Mouse (Mus musculus): Measurements from ENCODE around the gene H2afv.

The H2afv gene

GRCm38 (mm10) chr11:6468541-6468940 is 24.3 kb upstream of the H2afv start:
- 38% methylated on average over 2 of the region's 2 CpGs for WGBS

- WGBS: 18% methylated on average over 4 of the region's 4 CpGs
Measured at GRCm38 (mm10) chr11:6465122-6465521, 20.9 kb upstream of the H2afv start.

GRCm38 (mm10) chr11:6463159-6463837 is 19.1 kb upstream of the H2afv start:
- WGBS: 92% methylated on average over 6 of the region's 6 CpGs

GRCm38 (mm10) chr11:6456083-6456482 is 11.8 kb upstream of the H2afv start:
- 69% methylated on average over 6 of the region's 6 CpGs for WGBS

- 93% methylated on average over 5 of the region's 5 CpGs for WGBS
Measured at GRCm38 (mm10) chr11:6448155-6448554, 3.9 kb upstream of the H2afv start.

GRCm38 (mm10) chr11:6447493-6447892 is 3.2 kb upstream of the H2afv start:
- 83% methylated on average over 4 of the region's 4 CpGs for WGBS

- WGBS: 93% methylated on average over 7 of the region's 7 CpGs
Measured at GRCm38 (mm10) chr11:6445951-6446350, 1.7 kb upstream of the H2afv start.

- WGBS: 73% methylated on average over 4 of the region's 4 CpGs
Measured at GRCm38 (mm10) chr11:6445441-6445840, 1.2 kb upstream of the H2afv start.

- under 1% methylated on average over 10 of the region's 10 CpGs for WGBS
Measured at GRCm38 (mm10) chr11:6443727-6444076, 541 bp downstream of the H2afv start.

- WGBS: 38% methylated on average over 4 of the region's 4 CpGs
Measured at GRCm38 (mm10) chr11:6443102-6443501, 1.1 kb downstream of the H2afv start.

- 97% methylated on average over 4 of the region's 4 CpGs for WGBS
Measured at GRCm38 (mm10) chr11:6442566-6442965, 1.7 kb downstream of the H2afv start.

- 95% methylated on average over 4 of the region's 4 CpGs for whole genome bisulfite sequencing
Measured at GRCm38 (mm10) chr11:6440171-6440570, 4.1 kb downstream of the H2afv start.

GRCm38 (mm10) chr11:6437667-6438066 is 6.6 kb downstream of the H2afv start:
- 92% methylated on average over 2 of the region's 2 CpGs for WGBS

- 65% methylated on average over 8 of the region's 8 CpGs for WGBS
Measured at GRCm38 (mm10) chr11:6436442-6436841, 7.8 kb downstream of the H2afv start.

- WGBS: 88% methylated on average over 7 of the region's 7 CpGs
Measured at GRCm38 (mm10) chr11:6430186-6430585, 14.1 kb downstream of the H2afv start.

- 89% methylated on average over 2 of the region's 2 CpGs for WGBS
Measured at GRCm38 (mm10) chr11:6420722-6421350, 23.4 kb downstream of the H2afv start.

GRCm38 (mm10) chr11:6420283-6420703 is 23.9 kb downstream of the H2afv start:
- WGBS: 2% methylated on average over 1 of the region's 1 CpGs

GRCm38 (mm10) chr11:6419156-6419555 is 25.1 kb downstream of the H2afv start:
- 36% methylated on average over 4 of the region's 4 CpGs for WGBS

- 70% methylated on average over 5 of the region's 5 CpGs for WGBS
Measured at GRCm38 (mm10) chr11:6418751-6419150, 25.5 kb downstream of the H2afv start.

- 30% methylated on average over 2 of the region's 2 CpGs for WGBS
Measured at GRCm38 (mm10) chr11:6417069-6417468, 27.2 kb downstream of the H2afv start.

GRCm38 (mm10) chr11:6416405-6417034 is 27.7 kb downstream of the H2afv start:
- WGBS: 1% methylated on average over 30 of the region's 30 CpGs

- 1% methylated on average over 97 of the region's 102 CpGs for WGBS
Measured at GRCm38 (mm10) chr11:6415551-6416404, 28.5 kb downstream of the H2afv start.
